Mouse (Mus musculus): ENCODE data around the gene Rtn1.

The Rtn1 gene

DNA sequence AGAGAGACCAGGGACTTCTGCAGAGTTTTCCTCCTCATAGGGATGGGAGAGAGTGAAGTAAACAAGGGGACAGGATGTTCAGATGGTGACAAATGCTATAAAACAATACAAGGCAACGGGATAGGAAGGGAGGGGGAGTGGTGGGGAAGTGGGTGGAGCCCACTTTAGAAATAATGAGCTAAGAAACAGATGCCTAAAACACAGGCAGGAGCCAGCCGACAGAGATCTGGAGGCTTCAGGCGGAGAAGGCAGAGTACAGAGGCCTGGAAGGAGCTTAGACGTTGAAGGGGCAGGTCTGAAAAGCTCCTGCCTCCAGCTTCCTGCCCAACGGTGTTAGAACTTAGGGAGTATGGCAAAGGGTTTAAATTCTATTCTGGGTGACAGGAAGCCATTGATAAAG lies 195.3 kb downstream of the Rtn1 start:
- peak; percentile 31 for DNase-seq

DNA sequence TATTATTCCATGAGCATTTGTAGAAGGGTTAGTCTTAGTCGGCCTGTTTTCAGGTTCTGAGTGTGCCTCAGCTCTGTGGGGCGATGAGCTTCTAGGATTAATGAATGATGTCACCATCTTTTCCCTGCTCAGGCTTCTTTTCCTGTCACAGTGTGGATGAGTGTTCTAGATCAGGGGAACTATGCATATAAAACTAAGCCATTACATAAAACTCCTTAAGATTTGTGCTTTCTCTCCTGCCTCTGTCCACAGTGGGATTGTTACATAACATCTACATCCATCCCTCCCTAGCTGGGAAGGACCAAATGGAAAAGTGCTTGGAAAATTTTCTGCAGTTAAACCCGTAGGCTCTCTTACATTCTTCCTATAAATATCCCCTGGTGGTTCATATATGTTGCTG lies 208.0 kb downstream of the Rtn1 start:
- DNase-seq: no peak

DNA sequence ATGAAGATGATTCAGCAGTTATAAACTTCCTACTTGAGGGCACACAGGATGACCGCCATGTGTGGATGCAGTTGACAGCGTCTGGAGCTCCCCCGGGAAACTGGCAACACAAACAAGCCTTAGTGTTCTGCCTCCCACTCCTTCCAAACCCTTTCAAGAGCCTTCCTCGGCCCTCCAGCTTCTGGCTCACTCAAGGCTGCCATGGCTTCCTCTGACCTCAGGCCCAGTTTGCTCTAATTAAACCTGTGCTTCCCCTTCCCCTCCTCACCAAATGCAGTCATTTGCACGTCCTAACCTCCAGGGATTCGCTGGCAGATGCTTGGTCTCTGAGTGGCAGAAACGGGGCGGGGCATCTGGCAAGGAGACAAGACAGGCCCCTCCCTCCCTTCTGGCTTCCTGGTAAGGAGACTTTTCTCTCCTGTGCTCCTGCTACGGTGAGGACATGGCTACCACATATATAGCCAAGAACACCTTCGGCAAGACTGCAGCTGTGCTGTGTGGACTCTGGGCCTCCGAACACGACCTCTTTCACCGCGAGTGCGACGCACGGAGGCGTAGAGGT lies 210.8 kb downstream of the Rtn1 start:
- no peak for DNase-seq

DNA sequence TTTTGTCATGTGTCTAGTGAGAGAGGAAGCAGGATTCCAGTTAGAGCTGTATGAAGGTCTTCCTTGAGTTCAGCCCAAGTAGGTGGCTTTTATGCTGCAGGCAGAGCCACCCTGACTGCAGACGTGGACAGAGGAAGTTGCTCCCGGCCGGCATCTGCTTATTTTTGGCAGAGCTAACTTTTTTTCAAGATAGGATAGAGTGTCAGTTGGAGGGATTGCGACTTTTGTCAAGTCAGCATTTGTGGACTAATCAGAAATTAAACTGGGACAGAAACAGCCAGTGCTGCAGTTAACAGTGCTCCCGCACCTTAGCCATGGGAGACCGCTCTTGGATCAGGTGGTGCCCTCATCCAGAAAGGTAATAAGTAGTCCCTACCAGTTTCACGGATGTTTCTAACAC lies 211.4 kb downstream of the Rtn1 start:
- DNase-seq: no peak

DNA sequence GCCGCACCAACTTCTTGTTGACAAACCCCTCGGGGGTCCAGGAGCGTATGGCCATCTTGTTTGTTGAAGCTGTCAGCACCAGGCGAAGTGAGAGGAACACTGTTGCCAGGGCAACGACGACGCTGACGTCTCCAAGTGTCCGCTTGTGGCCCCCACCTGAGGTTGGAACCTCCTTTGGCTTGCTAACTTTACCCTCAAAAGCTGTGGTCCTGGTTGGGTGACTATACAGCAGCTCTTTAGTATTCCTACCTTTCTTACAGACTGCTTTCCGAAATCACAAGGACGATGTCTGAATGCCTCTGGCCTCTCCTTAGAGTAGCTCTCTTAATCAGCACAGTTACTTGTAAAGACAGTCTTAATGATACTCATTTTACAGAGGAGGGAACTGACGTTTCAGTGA lies 223.9 kb downstream of the Rtn1 start, which contains the start of gene Ccdc175:
Gene Ccdc175 (minus strand): TSS at position 101 of the 400 bp plus-strand sequence.
- DNase-seq: no peak

DNA sequence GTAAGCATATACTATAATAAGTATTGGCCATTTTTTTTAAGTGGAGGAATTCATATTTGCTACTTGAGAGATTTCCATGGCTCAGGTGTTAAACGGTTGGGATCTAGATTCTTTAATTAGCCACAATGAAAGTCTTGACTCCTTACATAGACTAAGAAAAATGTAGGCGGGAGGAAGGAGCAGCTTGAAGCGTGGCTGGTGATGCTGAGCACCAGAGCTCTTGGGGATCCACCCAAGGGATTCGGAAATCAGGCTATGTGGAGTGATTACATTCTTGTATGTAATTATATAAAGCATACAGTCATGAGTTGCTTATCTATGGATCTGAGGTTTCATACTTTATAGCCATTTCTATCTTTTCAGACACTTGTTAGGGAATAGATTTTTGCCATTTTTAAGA lies 229.3 kb downstream of the Rtn1 start:
- DNase-seq: no peak

DNA sequence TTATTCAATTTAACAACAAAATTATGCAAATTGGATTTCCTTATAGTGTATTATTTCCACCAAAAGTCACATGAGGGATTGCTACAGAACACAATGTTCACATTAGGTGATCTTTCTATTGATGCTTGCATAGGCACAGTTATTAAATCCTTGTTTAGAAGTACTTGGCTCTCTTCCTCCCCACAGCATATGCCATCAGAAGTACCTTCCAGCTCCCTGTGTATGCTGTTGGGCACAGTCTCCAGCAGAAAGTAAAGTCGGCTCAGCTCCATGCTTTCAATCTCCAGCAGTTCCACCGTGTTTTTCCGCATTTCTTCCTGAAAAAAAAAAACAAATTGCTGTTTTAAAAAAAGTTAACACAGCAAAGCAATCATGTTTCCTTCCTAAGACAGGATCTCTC lies 230.5 kb downstream of the Rtn1 start:
- no peak for DNase-seq
